Mouse (Mus musculus) limb, embryonic 10.5 days (tissue): ENCODE measurements at regions not wholly inside any gene's neighbourhood (a gene's known extent, or its start where the extent isn't known, plus 50 kb on each side); places are given as distances from the start of the nearest gene placed in this dataset.

Source experiments
- DNase-seq: peaks from one replicate; pipeline ENCODE4 v3.0.0-alpha.2; 2017; ENCODE audit warnings: low spot score
- H3K27ac ChIP-seq: fragments of 300-500 bp; sonication (generic); 2 replicates; pipeline ENCODE4 v1.5.1; 2016; ENCODE audit warnings: mild to moderate bottlenecking
- H3K27me3 ChIP-seq: fragments of 300-500 bp; sonication (generic); 2 replicates; pipeline ENCODE4 v1.6.1; 2016; ENCODE audit warnings: low read depth, mild to moderate bottlenecking; ENCODE audit not compliant: poor library complexity, severe bottlenecking
- H3K36me3 ChIP-seq: fragments of 300-500 bp; sonication (generic); 2 replicates; pipeline ENCODE4 v1.6.1; 2016; ENCODE audit warnings: mild to moderate bottlenecking, moderate library complexity
- H3K4me1 ChIP-seq: fragments of 300-500 bp; sonication (generic); 2 replicates; pipeline ENCODE4 v1.6.1; 2016
- H3K4me3 ChIP-seq: fragments of 300-500 bp; sonication (generic); 2 replicates; pipeline ENCODE4 v1.5.1; 2016; ENCODE audit warnings: mild to moderate bottlenecking, moderate library complexity
- H3K9me3 ChIP-seq: fragments of 300-500 bp; sonication (generic); replicated peaks from 2 replicates; pipeline ENCODE4 v1.6.1; 2016; ENCODE audit warnings: mild to moderate bottlenecking
- WGBS: fragments of 180-500 bp; shearing (Covaris S2); methylation state at CpG from one replicate; pipeline ENCODE4 v1.1.7; 2016; 5-methylcytosine and 5-hydroxymethylcytosine counted together

DNA sequence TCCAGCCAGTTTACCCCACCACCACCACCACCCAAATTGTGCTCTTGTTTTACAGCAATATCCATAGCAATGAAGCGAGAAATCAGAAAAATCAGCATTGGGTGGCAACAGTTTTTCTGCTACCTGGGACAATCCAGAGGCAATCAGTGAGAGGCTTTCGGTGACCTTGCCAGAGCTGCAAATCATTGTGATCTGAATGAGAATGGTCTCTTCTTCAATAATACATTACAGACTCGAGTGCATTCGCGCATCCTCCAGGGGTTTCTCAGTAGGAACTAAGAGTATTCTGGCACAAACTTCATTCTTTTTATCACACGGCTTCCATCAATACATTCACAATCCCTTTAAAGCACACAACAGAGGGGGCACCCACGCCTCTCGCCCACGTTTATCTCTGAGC lies 91.2 kb downstream of the Srek1 start:
- no peaks in the 10 kb centered on the region for H3K4me1 ChIP-seq
- no peak overlapping the region for H3K27ac ChIP-seq
- H3K27me3 ChIP-seq, result no peaks in the 10 kb centered on the region
- 86% methylated on average over 9 of the region's 9 CpGs for WGBS
- no peaks in the 10 kb centered on the region for H3K9me3 ChIP-seq
- no peaks in the 10 kb centered on the region for H3K36me3 ChIP-seq
- H3K4me3 ChIP-seq, result no peak overlapping the region
- peak; percentile 12 for DNase-seq

DNA sequence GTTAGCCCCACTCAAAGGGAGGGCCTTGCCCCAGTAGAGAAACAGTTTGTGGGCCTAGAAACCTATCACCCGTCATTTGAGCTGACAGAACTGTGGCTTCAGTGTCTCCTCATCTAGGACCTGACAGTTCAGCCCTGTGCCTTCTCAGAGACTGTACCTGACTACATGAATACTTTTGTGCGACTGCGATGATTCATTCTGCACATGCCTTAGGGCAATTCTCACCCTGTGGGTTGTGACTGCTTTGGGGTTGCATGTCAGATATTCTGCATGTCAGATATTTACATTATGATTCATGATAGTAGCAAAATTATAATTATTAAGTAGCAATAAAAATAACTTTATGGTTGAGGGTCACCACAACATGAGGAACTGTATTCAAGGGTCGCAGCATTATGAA lies 93.7 kb downstream of the Srek1 start:
- no peaks in the 10 kb centered on the region for H3K36me3 ChIP-seq
- no peaks in the 10 kb centered on the region for H3K27me3 ChIP-seq
- H3K4me1 ChIP-seq, result no peaks in the 10 kb centered on the region
- WGBS, result 90% methylated on average over 4 of the region's 4 CpGs
- peak; percentile 20 for DNase-seq
- H3K9me3 ChIP-seq, result no peaks in the 10 kb centered on the region
- no peak overlapping the region for H3K27ac ChIP-seq
- no peak overlapping the region for H3K4me3 ChIP-seq

DNA sequence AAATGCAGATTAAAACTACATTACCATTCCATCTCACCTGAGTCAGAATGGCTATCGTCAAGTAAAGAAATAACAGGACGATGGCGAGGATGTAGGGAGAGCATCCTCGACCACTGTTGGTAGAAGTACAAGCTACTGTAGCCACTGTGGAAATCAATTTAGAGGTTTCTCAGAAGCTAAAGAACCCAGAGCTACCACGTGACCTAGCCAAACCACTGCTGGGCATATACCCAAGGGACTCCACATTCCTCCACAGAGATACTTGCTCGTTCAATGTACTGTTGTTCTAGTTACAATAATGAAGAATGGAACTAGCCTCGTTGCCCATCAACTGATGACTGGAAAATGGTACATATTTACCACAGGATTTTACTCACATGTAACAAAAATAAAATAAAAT lies 94.4 kb downstream of the Srek1 start:
- Histone ChIP-seq H3K27me3 (no peaks in the 10 kb centered on the region), H3K9me3 (no peaks in the 10 kb centered on the region), H3K27ac (no peak overlapping the region), H3K4me1 (no peaks in the 10 kb centered on the region), H3K4me3 (no peak overlapping the region), H3K36me3 (no peaks in the 10 kb centered on the region)
- 92% methylated on average over 7 of the region's 7 CpGs for WGBS
- DNase-seq, result peak; percentile 2

DNA sequence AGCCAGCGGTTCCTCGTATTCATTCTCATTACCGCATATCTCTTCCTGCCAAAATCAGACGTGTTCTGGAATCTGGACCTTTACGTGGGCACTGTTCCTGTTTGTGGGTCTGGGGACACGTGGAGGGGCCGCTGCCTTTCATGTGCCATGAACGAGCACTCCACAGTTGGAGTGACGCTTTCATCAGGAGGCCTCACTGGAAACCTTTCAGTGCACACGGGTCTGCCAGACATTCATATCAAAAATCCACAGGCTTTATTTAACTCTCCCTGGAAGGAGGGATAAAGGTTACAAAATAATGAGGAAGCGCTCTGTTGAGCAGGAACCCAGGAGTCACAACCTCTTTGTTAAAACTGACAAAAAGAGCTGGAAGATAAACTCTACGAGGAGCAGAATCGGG lies 97.6 kb downstream of the Srek1 start:
- Histone ChIP-seq H3K36me3 (no peaks in the 10 kb centered on the region), H3K27ac (no peak overlapping the region), H3K27me3 (no peaks in the 10 kb centered on the region), H3K4me3 (no peak overlapping the region), H3K4me1 (no peaks in the 10 kb centered on the region), H3K9me3 (no peaks in the 10 kb centered on the region)
- 86% methylated on average over 13 of the region's 13 CpGs for WGBS
- DNase-seq, result no peak

DNA sequence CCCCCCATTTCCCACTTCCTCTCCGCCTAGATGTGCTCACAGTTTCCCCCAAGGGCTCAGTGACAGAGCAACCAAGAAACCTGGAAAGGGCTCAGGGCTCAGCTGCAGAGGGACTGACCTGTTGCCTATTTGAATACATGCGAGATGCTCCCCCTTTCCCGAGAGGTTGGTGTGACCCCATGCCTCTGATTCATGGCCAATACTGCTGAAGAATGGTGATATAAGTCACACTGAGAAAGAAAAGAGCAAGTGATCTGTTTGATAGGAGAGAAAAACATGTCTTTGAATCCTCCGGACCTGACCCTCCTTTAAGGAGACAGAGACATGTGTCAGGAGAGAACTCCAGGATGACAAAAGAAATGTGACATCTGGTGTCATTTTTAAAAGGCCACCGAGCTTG lies 98.2 kb downstream of the Srek1 start:
- no peaks in the 10 kb centered on the region for H3K9me3 ChIP-seq
- no peak for DNase-seq
- WGBS, result 89% methylated on average over 5 of the region's 5 CpGs
- no peak overlapping the region for H3K27ac ChIP-seq
- H3K4me1 ChIP-seq, result no peaks in the 10 kb centered on the region
- no peaks in the 10 kb centered on the region for H3K27me3 ChIP-seq
- no peak overlapping the region for H3K4me3 ChIP-seq
- no peaks in the 10 kb centered on the region for H3K36me3 ChIP-seq

DNA sequence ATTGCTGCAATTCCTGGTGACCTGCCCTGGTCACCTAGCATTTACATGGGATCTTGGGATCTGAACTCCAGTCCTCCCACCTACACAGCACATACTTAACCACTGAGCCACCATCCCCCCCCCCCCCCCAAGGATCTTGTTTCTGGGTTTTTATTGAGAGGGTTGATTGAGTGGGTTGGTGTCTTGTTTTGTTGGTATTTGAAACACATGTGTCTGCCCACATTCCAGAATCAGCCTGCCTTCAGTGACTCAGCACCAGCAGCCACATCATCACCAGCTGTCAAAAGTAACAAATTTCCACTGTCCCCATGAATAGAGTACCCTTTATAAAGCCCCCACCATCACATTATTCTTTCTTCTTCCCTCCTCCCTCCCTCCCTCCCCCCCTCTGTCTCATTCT lies 103.8 kb downstream of the Srek1 start:
- H3K9me3 ChIP-seq, result no peaks in the 10 kb centered on the region
- DNase-seq, result no peak
- no peaks in the 10 kb centered on the region for H3K36me3 ChIP-seq
- H3K4me3 ChIP-seq, result no peak overlapping the region
- H3K4me1 ChIP-seq, result no peaks in the 10 kb centered on the region
- H3K27ac ChIP-seq, result no peak overlapping the region
- H3K27me3 ChIP-seq, result no peaks in the 10 kb centered on the region

DNA sequence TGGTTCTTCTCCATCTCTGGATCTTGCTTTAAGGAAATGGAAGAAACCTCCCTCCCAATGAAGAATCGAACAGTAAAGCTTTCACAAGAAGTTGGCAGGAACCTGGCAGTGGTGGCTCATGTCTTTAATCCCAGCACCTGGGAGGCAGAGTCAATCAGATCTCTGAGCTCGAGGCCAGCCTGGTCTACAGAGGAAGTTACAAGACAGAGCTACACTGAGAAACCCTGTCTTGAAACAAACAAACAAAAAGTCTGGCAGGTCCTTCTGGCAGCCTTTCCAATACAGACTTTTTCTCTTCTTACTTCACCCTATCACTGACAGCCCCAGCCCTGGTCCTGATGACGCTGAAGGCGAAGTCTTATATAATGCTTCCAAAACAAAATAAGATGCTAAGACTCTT lies 104.6 kb downstream of the Srek1 start:
- Histone ChIP-seq H3K27me3 (no peaks in the 10 kb centered on the region), H3K27ac (no peak overlapping the region), H3K4me3 (no peak overlapping the region), H3K9me3 (no peaks in the 10 kb centered on the region), H3K4me1 (no peaks in the 10 kb centered on the region), H3K36me3 (no peaks in the 10 kb centered on the region)
- WGBS, result 95% methylated on average over 4 of the region's 4 CpGs
- no peak for DNase-seq

DNA sequence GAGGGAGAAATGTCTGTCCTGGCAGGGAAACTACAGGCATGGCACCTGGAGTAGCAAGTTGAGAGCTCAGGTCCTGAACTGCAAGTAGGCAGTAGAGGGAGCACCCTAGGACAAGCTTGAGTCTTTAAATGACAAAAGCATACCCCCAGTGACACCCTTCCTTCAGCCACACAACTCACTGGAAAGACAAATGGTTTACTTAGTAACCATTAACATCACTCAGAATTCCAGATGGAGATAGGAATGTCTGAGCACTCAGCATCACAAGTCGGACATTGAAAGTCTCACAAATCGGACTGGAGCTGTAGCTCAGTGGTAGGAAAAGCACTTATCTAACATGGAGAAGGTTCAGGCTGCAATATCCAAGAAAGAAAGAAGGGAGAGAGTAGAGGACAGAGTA lies 106.7 kb downstream of the Srek1 start:
- Histone ChIP-seq H3K4me1 (no peaks in the 10 kb centered on the region), H3K36me3 (no peaks in the 10 kb centered on the region), H3K27ac (no peak overlapping the region), H3K9me3 (no peaks in the 10 kb centered on the region), H3K4me3 (no peak overlapping the region), H3K27me3 (no peaks in the 10 kb centered on the region)
- 87% methylated on average over 2 of the region's 2 CpGs for WGBS
- DNase-seq, result no peak

DNA sequence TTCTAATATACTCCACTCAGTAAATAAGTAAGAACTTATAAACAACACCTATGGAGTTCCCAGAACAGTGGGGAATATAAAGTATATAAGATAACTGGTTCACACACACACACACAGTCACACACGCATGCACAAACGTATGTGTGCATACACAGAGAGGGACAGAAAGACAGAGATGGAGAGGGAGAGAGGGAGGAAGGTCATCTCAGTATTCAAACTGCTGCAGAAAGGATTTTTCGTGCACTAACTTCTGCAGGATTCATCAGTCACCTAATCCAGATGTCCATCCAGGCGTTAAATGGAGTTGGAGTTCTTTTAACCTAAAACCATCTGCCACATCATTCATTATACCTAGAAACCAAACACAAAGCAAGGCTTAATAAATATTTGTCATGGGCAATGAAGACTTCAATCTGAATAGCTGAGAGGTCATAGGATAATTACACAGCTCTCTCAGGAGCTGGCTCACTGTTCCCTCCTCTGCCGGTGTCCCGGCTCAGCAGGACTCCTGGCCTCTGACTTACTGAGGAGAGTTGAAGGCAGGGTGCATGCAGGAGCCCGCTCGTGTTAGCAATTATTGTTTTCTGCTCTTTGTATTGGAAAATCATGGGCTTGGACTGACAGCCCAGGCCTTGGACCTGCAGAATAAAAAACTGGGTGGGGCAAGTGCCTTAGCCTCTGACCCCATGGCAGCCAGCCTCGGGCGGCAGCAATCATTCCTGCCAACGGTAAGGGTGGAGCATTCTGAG lies 114.0 kb downstream of the Srek1 start:
- Histone ChIP-seq H3K4me3 (no peak overlapping the region), H3K4me1 (peaks cover 7% of the 10 kb centered on the region), H3K27me3 (no peaks in the 10 kb centered on the region), H3K27ac (no peak overlapping the region), H3K9me3 (no peaks in the 10 kb centered on the region), H3K36me3 (no peaks in the 10 kb centered on the region)
- WGBS, result 25% methylated on average over 11 of the region's 11 CpGs
- peak; percentile 36 for DNase-seq

DNA sequence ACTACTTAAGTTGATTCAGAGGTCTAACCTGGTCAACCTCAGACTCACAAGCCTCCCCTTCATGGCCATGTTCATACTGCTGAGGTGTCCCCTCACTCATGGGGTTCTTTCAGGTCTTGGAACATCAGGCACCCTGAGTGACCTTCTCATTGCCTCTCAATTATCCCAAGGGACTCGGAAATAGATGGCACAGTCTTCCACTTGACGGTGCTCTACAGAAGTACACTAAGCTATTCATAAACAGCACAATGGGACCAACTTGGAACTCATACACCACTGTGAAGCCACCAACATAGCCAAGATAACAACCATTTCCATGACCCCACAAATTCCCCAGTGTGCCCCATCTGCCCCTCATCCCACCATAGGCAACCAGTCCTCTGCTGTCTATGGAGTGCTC lies 118.4 kb downstream of the Srek1 start:
- Histone ChIP-seq H3K27me3 (no peaks in the 10 kb centered on the region), H3K9me3 (no peaks in the 10 kb centered on the region), H3K4me3 (no peak overlapping the region), H3K4me1 (peaks cover 7% of the 10 kb centered on the region), H3K36me3 (no peaks in the 10 kb centered on the region), H3K27ac (no peak overlapping the region)
- no peak for DNase-seq
- WGBS, result 94% methylated on average over 2 of the region's 2 CpGs

DNA sequence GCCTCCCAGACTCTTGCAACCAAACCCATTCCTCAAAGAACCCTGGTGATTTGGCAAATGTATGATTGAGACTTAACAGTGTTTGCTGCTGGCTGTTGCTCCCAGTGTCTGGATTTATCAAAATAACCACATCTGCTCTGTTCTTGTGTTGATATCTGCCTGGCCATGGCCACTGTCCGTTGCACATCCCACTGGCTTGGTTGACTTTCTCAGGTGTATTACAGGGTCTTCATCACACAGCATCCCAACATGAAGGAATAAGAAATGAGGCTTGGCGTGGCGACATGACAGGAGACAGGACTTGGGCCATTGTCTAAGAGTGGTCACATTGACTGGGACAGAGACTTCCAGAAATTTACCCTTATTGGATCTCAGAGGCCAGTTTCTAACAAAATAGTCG lies 121.2 kb downstream of the Srek1 start:
- no peaks in the 10 kb centered on the region for H3K4me1 ChIP-seq
- no peaks in the 10 kb centered on the region for H3K27me3 ChIP-seq
- DNase-seq, result no peak
- H3K4me3 ChIP-seq, result no peak overlapping the region
- no peak overlapping the region for H3K27ac ChIP-seq
- H3K9me3 ChIP-seq, result no peaks in the 10 kb centered on the region
- H3K36me3 ChIP-seq, result no peaks in the 10 kb centered on the region
- WGBS, result 88% methylated on average over 4 of the region's 4 CpGs

DNA sequence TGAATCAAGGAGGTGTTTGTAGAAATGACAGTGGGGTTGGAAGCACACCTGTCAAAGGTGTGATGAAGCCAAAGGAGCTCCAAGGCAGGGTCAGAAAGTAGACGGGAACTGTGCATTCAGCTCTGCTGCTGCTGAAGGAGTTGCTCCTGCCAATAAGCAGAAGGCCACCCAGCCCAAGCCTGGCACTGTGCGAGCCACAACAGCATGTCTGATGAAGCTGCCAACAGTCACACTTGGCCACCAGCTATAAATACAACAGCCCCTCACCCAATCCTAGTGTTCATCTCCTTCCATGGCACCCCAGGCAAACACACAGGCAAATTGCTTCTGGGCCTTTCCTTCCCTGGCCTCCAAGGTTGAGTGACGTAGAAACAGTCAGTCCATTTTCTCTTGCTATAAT lies 125.0 kb downstream of the Srek1 start:
- 92% methylated on average over 3 of the region's 3 CpGs for WGBS
- no peak for DNase-seq
- no peaks in the 10 kb centered on the region for H3K27me3 ChIP-seq
- no peaks in the 10 kb centered on the region for H3K9me3 ChIP-seq
- no peak overlapping the region for H3K27ac ChIP-seq
- H3K36me3 ChIP-seq, result no peaks in the 10 kb centered on the region
- no peaks in the 10 kb centered on the region for H3K4me1 ChIP-seq
- H3K4me3 ChIP-seq, result no peak overlapping the region

DNA sequence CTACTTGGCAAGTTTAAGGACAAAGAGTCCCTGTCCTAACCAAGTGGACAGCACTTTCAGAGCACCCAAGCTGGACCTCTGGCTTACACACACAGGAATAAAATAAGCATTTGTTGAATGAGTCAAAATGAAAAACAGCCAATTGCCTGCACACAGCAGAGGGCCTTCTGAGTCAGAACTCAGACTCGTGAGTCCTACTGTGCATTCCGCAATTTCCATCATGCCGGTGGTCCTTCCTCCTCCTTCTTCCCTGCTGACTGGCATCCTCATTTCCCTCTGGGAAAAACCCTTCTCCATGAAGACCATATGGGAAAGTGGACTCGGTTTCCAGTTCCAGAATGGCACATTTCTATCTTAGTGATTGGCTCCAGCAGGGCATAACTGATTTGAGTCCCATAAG lies 126.4 kb downstream of the Srek1 start:
- Histone ChIP-seq H3K36me3 (no peaks in the 10 kb centered on the region), H3K4me1 (peaks cover 6% of the 10 kb centered on the region), H3K9me3 (no peaks in the 10 kb centered on the region), H3K4me3 (no peak overlapping the region), H3K27ac (no peak overlapping the region), H3K27me3 (no peaks in the 10 kb centered on the region)
- 83% methylated on average over 4 of the region's 4 CpGs for WGBS
- no peak for DNase-seq

DNA sequence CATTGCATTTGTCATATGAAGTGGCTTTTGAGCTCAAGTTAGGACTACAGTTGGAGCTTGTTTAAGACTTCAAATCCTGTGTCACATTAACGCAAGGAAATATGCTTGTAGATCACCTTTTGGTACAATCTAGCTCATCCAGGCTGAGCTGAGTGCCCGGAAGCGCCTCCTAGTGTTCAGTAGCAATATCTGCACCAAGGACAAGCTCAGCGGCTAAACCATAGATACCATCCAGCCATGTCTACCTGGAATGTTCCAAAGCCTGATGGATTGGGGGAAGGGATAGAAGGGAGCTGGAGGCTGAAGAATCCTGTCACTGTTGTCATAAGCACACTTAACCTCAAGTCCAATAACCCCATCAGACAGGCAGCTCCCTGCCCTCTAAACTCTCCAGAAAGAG lies 128.4 kb downstream of the Srek1 start:
- no peaks in the 10 kb centered on the region for H3K9me3 ChIP-seq
- H3K27ac ChIP-seq, result no peak overlapping the region
- H3K27me3 ChIP-seq, result no peaks in the 10 kb centered on the region
- WGBS, result 38% methylated on average over 4 of the region's 4 CpGs
- H3K4me3 ChIP-seq, result no peak overlapping the region
- DNase-seq, result no peak
- H3K4me1 ChIP-seq, result peaks cover 6% of the 10 kb centered on the region
- H3K36me3 ChIP-seq, result no peaks in the 10 kb centered on the region
